Mouse (Mus musculus) erythroblast, embryonic 14.5 days (primary cell): ENCODE measurements at regions not wholly inside any gene's neighbourhood (a gene's known extent, or its start where the extent isn't known, plus 50 kb on each side); places are given as distances from the start of the nearest gene placed in this dataset.

Experiments
- GATA1 ChIP-seq: IDR thresholded peaks from 2 replicates; pipeline ENCODE4 v1.6.1; 2012; ENCODE audit warnings: low read length, inconsistent platforms, mixed read lengths
- TAL1 ChIP-seq: IDR thresholded peaks from 3 replicates; pipeline ENCODE4 v1.6.1; 2012; ENCODE audit warnings: low read length, inconsistent platforms, mixed read lengths

DNA sequence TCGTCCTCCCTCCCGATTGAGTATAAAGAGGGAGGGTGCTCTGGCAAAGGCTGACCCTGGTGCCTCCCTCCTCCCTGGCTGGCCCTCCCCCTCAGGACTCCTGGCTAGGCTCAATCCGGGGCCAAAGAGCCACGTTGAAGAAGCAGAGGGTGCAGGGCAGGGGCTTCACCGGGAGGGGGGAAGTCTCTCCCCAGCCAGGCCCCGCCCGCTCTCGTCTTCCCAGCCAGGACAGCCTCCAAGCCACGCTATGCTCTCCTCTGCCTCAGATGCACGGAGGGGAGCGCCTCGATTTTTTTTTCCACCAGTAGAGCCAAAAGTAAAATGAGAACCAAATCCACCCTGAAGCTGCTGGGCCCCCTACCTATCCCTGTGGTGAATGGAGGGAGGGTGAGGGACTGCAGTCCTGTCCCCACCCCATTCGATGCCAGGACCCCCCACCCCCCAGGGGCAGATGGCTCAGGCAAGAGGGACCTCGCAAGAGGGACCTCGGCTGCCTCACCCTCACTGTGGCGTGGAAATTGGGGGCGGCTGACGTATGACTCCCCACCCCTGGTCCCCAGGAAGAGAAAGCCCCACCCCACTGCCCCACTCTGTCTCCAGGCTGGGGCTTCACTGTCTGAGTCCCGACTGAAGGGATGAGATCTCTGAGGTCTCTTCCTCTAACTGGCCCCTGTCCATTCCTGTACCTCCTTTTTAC lies 53.2 kb upstream of the Col1a1 start:
- TF ChIP-seq GATA1 (no peak), TAL1 (no peak)
